Mouse (Mus musculus): ENCODE measurements around the gene Ddx27.

The Ddx27 gene

DNA sequence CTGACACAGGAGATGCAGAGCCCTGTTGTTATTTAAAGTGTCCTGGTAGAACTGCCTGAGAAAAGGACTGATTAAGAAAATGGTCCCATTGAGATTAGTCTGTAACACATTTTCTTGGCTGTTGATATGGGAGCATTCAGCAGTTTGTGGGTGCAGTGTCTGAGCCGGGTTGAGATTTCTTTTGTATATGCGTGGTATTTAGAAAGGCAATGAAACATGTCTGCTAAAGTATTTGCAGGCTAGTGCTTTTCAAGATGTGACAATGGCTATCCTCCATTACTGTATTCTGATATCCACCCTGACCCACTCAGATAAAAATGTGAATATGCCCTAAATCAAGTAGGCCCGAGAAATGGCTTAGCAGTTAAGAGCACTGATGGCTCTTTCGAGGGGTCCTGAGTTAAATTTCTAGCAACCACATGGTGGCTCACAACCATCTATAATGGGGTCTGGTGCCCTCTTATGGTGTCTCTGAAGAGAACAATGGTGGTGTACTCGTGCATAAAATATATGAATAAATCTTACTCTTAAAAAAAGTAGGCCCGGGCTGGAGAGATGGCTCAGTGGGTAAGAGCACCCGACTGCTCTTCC is 49.0 kb downstream of the Ddx27 start:
- no peak for DNase-seq

DNA sequence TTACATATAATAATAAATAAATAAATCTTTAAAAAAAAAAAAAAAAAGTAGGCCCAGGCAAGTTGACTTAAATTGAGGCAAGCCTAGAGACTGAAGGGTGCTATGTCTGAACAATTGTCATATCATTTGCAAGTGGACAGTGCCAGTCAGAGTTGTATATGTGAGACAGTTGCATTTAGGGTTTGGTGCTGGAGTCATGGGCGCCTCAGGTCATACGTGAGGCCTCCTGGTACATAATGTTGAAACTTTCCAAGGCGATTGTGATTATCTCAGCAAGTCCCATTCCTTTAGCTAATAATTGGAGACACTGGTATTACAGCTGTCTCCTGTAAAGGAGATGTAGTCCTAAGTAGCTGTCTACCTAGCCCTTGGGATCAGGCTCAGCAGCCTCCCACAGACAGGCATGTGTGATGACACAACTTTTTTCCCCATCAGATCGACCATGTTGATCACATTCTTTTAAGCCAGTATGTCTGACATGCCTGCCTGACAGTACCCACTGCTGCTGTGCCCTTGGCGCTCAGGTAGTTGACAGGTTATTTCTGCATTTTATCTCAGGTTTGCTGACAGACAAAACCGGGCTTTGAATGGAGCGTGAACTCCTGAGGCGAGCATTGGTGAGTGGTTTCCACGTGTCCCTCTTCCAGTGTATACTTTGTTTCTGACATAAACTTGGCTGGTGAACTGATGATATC is 49.8 kb downstream of the Ddx27 start:
- DNase-seq: no peak

DNA sequence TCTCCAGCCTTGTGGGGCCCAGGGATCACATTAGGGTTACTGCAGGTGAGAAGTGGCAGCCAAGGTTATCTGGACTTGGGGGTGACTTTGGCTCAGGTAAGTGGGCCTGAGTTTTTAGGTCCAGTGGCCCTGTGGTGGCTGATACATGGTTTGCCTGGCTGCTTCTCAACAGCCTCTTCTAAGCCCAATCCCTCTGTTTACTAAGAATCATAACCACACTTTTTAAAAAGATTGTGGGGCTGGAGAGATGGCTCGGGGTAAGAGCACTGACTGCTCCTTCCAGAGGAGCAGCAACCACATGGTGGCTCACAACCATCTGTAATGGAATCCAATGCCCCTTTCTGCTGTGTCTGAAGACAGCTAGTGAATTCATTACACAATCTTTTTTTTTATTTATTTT is 51.0 kb downstream of the Ddx27 start:
- no peak for DNase-seq

DNA sequence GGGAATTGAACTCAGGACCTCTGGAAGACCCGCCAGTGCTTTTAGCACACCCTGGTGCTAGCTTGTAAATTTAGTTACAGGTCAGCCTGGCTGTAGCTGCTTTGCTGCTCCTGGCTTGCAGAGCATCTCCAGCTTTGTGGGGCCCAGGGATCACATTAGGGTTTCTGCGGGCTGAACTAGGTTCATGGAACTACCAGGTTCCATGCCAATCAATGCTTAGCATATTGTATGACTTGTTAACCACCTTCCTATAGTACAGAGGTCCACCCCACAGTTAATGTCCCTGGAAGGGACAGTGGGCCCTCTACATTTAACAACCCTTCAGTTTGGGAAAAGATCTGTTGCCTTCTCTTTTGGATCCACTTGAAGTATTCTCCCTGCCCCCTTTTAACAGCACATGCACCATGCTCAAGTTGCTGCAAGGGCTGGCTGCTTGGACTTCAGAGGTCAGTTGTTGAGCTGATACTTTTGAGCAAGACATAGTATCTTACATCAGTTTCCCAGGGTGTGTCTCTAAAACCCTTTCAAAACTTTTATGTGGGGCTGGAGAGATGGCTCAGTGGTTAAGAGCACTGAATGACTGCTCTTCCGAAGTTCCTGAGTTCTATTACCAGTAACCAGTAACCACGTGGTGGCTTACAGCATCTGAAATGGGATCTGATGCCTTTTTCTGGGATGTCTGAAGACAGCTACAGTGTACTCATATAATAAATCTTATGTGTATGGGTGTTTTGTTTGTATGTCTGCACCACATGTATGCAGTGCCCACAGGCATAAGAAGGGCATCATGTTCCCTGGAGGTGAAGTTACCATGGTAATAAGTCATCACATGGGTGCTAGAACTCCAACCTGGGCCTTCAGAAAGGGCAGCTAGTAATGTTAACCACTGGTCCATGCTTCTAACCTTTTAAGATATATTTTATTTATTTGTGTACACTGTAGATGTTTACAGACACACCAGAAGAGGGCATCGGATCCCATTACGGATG is 51.8 kb downstream of the Ddx27 start:
- DNase-seq: no peak

DNA sequence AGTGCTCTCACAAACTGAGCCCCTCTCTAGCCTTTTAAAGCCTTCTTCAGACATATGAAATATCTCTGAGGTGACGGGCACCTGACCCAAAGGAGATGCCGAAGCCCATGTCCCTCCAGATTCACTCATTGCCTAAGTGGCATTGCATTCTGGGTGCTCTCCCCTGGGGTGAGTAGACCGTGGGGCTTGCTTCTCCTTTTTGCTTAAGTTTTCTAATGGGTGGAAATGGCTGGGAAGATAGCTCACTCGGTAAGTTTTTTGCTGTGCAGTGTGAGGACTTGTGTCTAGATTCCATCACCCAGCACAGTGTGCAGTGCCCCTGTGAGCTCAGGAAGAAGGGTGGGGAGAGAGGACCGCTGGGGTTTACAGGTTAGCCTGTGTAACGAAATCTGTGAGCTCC is 52.6 kb downstream of the Ddx27 start:
- no peak for DNase-seq

DNA sequence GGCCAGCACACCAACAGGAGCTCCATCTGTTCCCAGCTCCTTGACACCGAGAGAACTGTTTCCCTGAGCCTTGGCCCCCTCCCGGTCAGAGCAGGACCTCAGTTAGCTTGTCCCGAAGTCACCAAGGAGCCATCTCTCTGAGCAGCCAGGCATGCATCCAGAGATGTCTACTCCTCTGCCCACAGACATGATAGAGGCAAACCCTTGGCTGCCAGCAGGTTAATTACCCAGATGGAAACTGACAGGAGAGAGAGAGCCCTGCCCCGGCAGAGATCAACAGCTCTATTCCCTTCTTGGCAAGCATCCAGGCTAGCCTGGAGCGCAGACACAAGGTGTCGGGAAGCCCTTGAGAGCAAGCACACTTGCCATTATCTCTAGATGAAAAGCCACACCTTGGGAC is 55.3 kb downstream of the Ddx27 start:
- peak; percentile 67 for DNase-seq

DNA sequence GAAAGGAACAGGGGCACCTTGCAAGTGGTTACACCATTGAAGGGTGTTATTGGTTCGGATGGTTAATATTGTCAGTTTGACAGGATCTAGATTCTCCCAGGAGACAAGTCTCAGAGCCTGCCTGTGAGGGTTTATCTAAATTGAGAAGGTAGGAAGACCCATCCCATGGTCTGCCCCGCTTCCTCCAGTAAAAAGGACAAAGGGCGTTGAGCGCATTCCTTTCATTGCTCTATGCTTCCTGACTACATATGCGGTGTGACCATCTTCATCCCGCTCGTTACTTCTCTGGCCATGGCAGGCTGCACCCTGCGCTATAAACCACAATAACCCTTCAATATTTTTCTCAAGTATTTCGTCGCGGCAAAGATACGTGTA is 56.3 kb downstream of the Ddx27 start:
- DNase-seq: no peak

DNA sequence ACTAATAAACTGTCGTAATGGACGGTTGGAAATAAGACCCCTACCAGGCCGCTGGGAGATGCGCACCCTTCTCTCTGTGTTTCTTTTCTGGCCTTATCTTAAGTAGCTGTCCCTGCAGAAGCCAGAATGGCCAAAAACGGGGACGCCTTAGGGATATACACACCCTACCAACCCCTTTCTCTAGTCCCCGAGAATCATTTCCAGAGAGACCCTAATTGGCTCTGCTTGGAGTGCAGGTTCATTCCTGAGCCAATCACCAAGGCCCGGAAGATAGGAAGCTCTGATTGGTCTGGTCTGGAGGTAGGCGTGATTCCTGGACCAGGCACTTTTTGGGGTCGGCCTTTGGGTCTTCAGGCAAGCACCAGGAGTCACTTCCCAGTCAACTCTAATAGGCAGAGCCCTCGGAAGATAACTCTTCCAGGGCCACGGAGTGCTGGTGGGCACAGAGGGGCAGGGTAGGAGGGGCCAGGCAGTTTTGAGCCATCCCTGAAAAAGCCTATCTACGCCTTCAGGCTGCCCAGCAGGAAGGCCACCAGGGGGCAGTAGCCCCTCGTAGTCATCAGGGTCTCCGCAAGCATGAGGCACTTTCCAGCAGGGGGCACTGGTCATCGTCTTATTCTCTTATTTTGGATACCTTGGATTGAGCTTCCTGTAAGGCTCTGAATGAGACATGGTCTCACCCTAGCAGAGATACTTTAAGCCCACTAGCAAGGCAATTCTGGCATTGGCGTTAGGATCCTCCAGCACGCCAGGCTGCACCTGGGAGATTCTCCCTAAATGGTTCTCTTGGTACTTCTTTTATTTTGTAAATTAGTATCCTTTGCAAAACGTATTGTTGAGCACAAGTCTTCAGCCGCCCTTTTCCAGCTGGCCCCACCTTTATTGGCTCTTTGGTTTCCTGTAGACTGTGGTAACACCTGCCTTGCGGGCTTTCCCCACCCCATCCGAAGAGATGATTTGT is 56.9 kb downstream of the Ddx27 start:
- DNase-seq: peak; percentile 95

DNA sequence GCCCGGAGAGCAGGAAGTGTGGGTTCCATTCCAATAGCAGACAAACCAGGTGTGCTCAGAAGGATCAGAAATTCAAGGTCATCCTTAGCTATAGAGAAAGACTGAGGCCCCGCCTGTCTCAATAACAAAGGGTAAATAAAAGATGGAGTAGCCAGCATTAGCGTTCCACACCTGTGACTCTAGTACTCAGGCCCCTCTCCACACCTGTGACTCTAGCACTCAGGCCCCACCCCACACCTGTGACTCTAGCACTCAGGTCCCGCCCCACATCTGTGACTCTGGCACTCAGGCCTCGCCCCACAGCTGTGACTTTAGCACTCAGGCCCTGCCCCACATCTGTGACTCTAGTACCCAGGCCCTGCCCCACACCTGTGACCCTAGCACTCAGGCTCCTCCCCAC is 59.6 kb downstream of the Ddx27 start:
- DNase-seq: no peak

DNA sequence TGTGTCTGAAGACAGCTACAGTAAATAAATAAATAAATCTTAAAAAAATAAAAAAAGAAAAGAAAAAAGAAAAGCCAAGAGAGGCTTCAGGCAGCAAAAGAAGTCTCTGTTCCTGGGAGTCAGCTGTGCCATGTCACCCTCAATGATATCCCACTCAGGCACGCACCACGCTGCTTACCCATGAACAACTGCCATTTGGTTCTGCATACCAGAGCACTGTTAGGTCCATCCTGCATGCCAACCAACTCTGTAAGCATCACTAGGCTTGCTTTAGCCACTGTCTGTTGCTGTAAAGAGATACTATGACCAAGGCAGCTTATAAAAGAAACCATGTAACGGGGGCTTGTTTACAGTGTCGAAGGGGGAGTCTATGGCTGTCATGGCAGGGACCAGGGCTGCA is 61.4 kb downstream of the Ddx27 start:
- no peak for DNase-seq

DNA sequence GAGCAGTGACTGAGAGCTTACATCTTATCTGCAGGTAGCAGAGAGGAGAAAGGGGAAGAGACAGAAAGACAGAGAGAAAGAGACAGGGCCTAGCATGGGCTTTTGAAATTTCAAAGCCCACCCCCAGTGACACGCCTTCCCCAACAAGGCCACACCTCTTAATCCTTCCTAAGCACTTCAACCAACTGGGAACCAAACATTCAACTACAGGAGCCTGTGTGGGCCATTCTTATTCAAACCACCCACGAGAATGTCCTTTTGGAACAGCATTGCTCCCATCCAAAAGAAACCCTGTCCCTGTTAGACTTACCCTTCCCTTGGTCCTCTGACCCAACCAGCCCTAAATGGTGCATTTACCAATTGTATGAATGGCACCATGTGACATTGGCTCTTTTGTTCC is 61.8 kb downstream of the Ddx27 start:
- DNase-seq: no peak

DNA sequence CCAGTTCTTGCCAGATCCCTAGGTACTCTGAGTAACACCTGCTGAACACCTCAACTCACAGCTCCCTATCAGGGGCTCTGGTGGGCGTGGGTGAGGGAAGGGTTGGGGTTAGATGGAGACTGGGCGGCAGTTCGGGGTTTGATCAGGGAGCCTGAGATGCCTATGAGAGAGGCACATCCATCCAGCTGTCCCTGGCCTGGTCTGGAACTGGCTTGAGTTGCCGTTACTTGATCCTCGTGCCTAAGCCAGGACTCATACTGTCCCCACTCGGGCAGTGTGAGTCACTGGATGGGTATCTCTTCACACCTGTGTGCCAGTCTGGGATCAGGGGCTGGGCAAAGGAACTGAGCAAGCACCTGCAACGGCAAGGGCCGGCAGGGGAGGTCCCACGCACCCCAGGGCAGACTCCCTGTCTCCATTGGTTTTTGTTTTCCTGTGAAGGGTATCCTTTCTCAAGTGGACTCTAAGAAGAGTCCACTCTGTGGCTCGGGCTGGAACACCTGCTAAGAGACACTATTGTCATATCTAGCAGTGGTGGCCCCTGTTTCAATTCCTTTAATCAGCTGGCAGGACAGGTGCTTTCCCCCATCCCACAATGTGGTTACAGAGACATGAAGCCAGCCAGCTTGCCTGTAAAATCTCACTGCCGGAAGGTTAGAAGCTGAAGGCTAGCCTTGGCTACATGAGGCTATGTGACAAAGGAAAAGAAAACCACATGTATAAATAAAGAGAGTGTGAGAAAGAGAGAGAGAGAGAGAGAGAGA is 62.4 kb downstream of the Ddx27 start:
- DNase-seq: no peak

DNA sequence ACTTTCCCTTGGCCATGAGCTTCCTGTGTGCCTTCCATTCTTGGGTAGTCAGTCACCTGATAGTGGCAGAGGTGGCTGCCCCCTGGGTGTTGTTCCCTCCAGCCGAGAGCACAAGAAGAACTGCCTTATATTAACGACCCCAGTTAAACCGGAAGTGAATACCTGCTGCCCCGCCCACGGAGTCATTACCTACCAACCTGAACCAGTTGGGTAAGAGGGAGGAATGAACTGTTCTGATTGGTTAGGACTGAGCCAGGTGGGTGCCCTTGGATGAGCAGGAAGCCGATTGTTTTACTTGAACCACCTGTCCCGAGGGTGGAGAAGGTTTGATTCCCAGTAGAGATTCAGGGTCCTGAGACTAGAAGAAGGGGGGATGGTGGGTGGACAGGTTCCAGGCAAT is 63.5 kb downstream of the Ddx27 start:
- no peak for DNase-seq

DNA sequence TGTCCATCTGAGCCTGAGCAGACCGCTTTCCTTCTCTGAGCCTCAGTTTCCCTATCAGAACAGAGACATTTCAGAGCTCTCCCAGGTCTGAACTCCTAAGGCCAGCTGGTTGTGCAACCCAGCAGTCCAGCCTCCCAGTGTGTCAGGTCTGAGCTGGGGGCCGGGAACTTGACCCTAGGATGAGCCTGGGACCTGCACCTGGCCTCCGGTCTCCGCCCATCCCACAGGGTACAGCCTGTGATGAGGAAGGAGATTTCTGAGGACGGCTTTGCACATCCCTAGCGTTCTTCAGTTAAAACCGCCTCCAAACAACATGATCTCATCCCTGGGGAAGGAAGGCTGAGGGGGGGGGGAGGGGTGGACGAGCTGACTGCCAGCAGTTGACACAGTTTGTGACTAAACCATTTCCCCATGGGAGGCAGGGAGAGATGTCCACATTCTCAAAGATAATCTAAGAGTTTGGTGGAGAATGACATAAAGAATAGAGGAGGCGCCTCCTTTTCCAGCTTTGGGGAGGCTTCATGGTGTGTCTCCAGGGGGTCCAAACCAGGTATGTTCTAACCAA is 64.0 kb downstream of the Ddx27 start:
- DNase-seq: no peak

DNA sequence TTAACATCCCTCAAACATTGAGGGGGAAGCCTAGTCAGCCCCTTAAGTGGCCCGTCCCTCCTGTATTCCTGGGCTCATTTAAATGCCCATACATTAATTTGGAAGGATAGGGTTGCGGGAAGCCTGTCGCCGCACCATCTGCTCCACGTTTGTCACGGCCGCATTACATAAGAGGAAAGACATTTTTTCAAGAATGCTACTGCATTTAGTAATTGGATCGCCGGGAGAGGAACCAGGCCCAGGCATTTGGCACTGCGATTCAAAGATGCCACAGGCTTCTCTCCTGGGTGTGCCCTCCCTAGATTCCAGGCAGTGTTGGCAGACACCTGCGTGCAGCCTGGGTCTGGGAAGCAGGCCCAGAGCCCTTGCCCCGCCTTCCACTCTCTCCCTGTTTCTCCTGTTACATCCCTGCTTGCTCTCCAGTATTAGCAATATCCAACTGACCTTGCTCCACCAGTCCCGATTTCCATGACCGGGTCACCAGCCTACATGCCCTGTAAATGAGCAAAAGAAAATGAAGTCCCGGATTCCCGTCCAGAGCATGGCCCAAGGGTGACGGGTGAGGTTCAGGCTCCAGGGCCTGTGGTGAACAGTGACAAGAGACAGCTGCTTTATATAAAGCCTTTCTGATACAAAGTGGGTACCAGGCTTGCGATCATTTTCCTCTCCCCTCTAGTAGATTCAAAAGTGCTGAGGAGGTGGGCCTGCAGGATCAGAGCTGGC is 64.7 kb downstream of the Ddx27 start:
- DNase-seq: no peak

DNA sequence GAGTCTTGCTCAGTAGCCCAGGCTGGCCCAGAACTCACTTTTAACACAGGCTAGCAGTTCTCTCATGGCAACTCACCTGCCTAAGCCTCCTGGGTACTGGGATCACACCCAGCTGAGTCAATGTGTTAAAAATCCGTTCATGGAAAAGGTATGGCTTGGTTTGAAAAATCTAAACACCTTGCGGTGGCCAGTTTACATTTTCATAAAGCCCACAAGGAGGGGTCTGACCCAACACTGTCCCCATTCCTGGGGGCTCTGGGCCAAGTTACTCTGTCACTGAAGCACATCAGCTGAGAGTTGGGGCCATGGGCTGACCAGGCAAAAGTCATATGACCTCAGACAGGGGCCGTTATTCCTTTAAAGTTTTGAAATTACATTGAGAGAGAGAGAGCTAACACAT is 65.4 kb downstream of the Ddx27 start:
- no peak for DNase-seq

DNA sequence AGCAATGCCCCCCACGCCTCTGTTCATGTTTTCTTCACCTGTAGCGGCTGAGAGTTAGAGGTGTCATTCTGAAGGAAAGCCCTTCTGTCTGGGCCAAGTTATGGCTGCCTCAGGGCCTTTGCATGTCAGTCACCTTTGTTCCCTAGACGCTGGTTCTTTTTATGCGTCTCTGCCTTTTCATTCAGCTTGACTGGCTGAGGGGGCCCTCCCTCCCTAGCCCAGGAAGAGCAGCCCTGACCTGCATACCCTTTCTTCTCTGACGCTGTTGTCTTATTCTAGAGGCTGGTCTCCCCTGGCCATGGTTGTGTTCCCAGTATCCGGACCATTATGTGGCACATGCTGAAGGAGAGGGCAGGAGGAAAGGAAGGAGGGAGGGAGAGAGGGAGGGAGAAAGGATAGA is 66.1 kb downstream of the Ddx27 start:
- DNase-seq: no peak

DNA sequence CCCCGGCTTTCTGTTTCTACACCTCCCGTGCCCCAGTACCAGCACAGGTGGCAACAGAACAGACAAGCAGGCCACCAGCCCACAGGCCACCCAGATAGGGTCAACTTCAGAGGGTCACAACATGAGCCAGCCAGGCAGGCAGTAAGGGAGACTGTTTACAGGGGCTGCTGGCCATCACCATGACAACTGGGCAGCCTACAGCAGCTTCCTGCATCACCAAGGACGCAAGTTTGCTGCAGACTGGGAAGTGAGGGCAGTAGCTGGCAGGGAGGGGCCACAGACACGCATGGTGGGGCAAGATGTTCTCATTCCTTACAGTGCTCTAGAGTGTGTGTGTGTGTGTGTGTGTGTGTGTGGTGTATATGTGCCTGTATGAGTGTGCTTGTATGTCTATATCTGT is 66.6 kb downstream of the Ddx27 start:
- peak; percentile 37 for DNase-seq

Data from kidney, postnatal 14 days (tissue).